Mouse (Mus musculus) megakaryocyte, embryonic 14.5 days (primary cell): Measurements from ENCODE around the gene Pdha2.

Experiments used
- FLI1 ChIP-seq: IDR thresholded peaks from 2 replicates; pipeline ENCODE4 v1.6.1; 2012; ENCODE audit warnings: low read length, inconsistent platforms, mixed read lengths
- GATA1 ChIP-seq: IDR thresholded peaks from 3 replicates; pipeline ENCODE4 v1.6.1; 2012; ENCODE audit warnings: mixed read lengths, low read length, inconsistent platforms, borderline replicate concordance

- TF ChIP-seq GATA1, result no peak
- no peak for TF ChIP-seq FLI1
Measured at GRCm38 (mm10) chr3:141216237-141216636, 4.1 kb upstream of the Pdha2 start.
